Mouse (Mus musculus) MEL (cell line): Measurements from ENCODE around the gene Synpo2l. TPM values are rescaled to one million over a fixed set of nuclear protein-coding genes. Genes with fewer than 3 reads are reported as not detected.
"Not testable (repeated sequence)": the region's sequence is repeated elsewhere in the genome, so short reads cannot be mapped to it uniquely, and the experiment has no call there.

Source experiments
- DNase-seq: peaks from one replicate; pipeline ENCODE4 v3.0.0; 2011; ENCODE audit warnings: low read depth, low spot score
- H3K27ac ChIP-seq: 2 replicates; pipeline ENCODE4 v1.5.1; 2012; ENCODE audit warnings: low read depth, mild to moderate bottlenecking, control low read depth, low read length, moderate library complexity; ENCODE audit not compliant: control insufficient read depth
- H3K27me3 ChIP-seq, 2 experiments: fragments of 150-350 bp in 1 of 2; sonication (generic) in 1 of 2; 2 replicates each; pipeline ENCODE4 v1.6.1; 2012; ENCODE audit warnings: low read length in 2 of 2, mild to moderate bottlenecking in 2 of 2, improper control_type of control experiment in 1 of 2, moderate library complexity in 1 of 2; ENCODE audit not compliant: insufficient read depth in 2 of 2, control insufficient read depth in 1 of 2
- H3K36me3 ChIP-seq, 2 experiments: 2 replicates each; pipeline ENCODE4 v1.6.1; 2012 to 2014; ENCODE audit warnings: low read length in 2 of 2, improper control_type of control experiment in 1 of 2, inconsistent platforms in 1 of 2, mild to moderate bottlenecking in 1 of 2; ENCODE audit not compliant: insufficient read depth in 2 of 2, control insufficient read depth in 1 of 2
- H3K4me1 ChIP-seq, 2 experiments: fragments of 150-350 bp in 1 of 2; sonication (generic) in 1 of 2; 2 replicates each; pipeline ENCODE4 v1.6.1; 2012; ENCODE audit warnings: low read length in 2 of 2, improper control_type of control experiment in 1 of 2, mild to moderate bottlenecking in 1 of 2; ENCODE audit not compliant: insufficient read depth in 2 of 2, control insufficient read depth in 1 of 2
- H3K4me3 ChIP-seq, 2 experiments: fragments of 150-350 bp in 1 of 2; sonication (generic) in 1 of 2; 2 replicates each; pipeline ENCODE4 v1.5.1; 2012; ENCODE audit warnings: low read depth in 2 of 2, low read length in 2 of 2, mild to moderate bottlenecking in 2 of 2, moderate library complexity in 2 of 2, control low read depth in 1 of 2, improper control_type of control experiment in 1 of 2; ENCODE audit not compliant: control insufficient read depth in 1 of 2, insufficient read depth in 1 of 2
- H3K79me2 ChIP-seq: 2 replicates; pipeline ENCODE4 v1.6.1; 2012; ENCODE audit warnings: mild to moderate bottlenecking, low read length, moderate library complexity; ENCODE audit not compliant: control insufficient read depth, poor library complexity, insufficient read depth
- H3K9ac ChIP-seq: 2 replicates; pipeline ENCODE4 v1.6.1; 2012; ENCODE audit warnings: low read depth, mild to moderate bottlenecking, control low read depth, low read length, moderate library complexity; ENCODE audit not compliant: control insufficient read depth, poor library complexity, severe bottlenecking
- H3K9me3 ChIP-seq: fragments of 150-350 bp; sonication (generic); replicated peaks from 2 replicates; pipeline ENCODE4 v1.6.1; 2012; ENCODE audit warnings: mild to moderate bottlenecking, low read length, improper control_type of control experiment, moderate library complexity; ENCODE audit not compliant: insufficient read depth
- BHLHE40 ChIP-seq: IDR thresholded peaks from 2 replicates; pipeline ENCODE4 v1.6.1; 2012; ENCODE audit warnings: low read depth, mild to moderate bottlenecking, inconsistent platforms, low read length, improper control_type of control experiment, borderline replicate concordance
- CHD1 ChIP-seq: IDR thresholded peaks from 2 replicates; pipeline ENCODE4 v1.6.1; 2012; ENCODE audit warnings: low read depth, mild to moderate bottlenecking, inconsistent platforms, low read length, improper control_type of control experiment
- CHD2 ChIP-seq: IDR thresholded peaks from 2 replicates; pipeline ENCODE4 v1.6.1; 2011; ENCODE audit warnings: low read length, improper control_type of control experiment
- CTCF ChIP-seq, 3 experiments: IDR thresholded peaks in 2 of 3; conservative IDR thresholded peaks in 1 of 3; 2 replicates each; pipeline ENCODE4 v1.5.1; 2011 to 2012; ENCODE audit warnings: low read length in 3 of 3, low read depth in 2 of 3, mild to moderate bottlenecking in 2 of 3, improper control_type of control experiment in 1 of 3, inconsistent platforms in 1 of 3, mixed read lengths in 1 of 3, moderate library complexity in 1 of 3; ENCODE audit not compliant: control insufficient read depth in 1 of 3, insufficient read depth in 1 of 3, poor library complexity in 1 of 3, severe bottlenecking in 1 of 3
- EP300 ChIP-seq, 2 experiments: IDR thresholded peaks; 2 replicates each; pipeline ENCODE4 v1.6.1; 2011; ENCODE audit warnings: improper control_type of control experiment in 2 of 2, low read length in 2 of 2, low read depth in 1 of 2, mild to moderate bottlenecking in 1 of 2
- GABPA ChIP-seq: IDR thresholded peaks from 2 replicates; pipeline ENCODE4 v1.6.1; 2012; ENCODE audit warnings: low read depth, mild to moderate bottlenecking, inconsistent platforms, low read length, improper control_type of control experiment, moderate library complexity
- GATA1 ChIP-seq: IDR thresholded peaks from 2 replicates; pipeline ENCODE4 v1.6.1; 2011; ENCODE audit warnings: low read depth, low read length, improper control_type of control experiment
- KAT2A ChIP-seq: conservative IDR thresholded peaks from 2 replicates; pipeline ENCODE4 v1.6.1; 2012; ENCODE audit warnings: low read depth, low read length, improper control_type of control experiment, inconsistent platforms
- MAFK ChIP-seq: IDR thresholded peaks from 2 replicates; pipeline ENCODE4 v1.6.1; 2011; ENCODE audit warnings: low read depth, mild to moderate bottlenecking, low read length, improper control_type of control experiment, borderline replicate concordance
- MAX ChIP-seq: IDR thresholded peaks from 2 replicates; pipeline ENCODE4 v1.6.1; 2011; ENCODE audit warnings: low read length, improper control_type of control experiment
- MAZ ChIP-seq: IDR thresholded peaks from 2 replicates; pipeline ENCODE4 v1.6.1; 2012; ENCODE audit warnings: low read depth, mild to moderate bottlenecking, inconsistent platforms, low read length, improper control_type of control experiment
- MXI1 ChIP-seq: IDR thresholded peaks from 2 replicates; pipeline ENCODE4 v1.6.1; 2011; ENCODE audit warnings: mild to moderate bottlenecking, low read depth, low read length, improper control_type of control experiment
- MYB ChIP-seq: IDR thresholded peaks from 2 replicates; pipeline ENCODE4 v1.6.1; 2011; ENCODE audit warnings: mild to moderate bottlenecking, low read depth, low read length, improper control_type of control experiment
- MYC ChIP-seq: IDR thresholded peaks from 2 replicates; pipeline ENCODE4 v1.6.1; 2011; ENCODE audit warnings: low read depth, mild to moderate bottlenecking, low read length, improper control_type of control experiment, moderate library complexity
- RAD21 ChIP-seq: IDR thresholded peaks from 2 replicates; pipeline ENCODE4 v1.6.1; 2011; ENCODE audit warnings: mild to moderate bottlenecking, low read depth, low read length, improper control_type of control experiment
- SIN3A ChIP-seq: IDR thresholded peaks from 2 replicates; pipeline ENCODE4 v1.6.1; 2012; ENCODE audit warnings: low read length, improper control_type of control experiment, inconsistent platforms
- SMC3 ChIP-seq: IDR thresholded peaks from 2 replicates; pipeline ENCODE4 v1.6.1; 2011; ENCODE audit warnings: low read depth, low read length, improper control_type of control experiment
- TAL1 ChIP-seq: IDR thresholded peaks from 2 replicates; pipeline ENCODE4 v1.6.1; 2012; ENCODE audit warnings: mild to moderate bottlenecking, inconsistent platforms, low read length, moderate library complexity, mixed read lengths
- TCF12 ChIP-seq: IDR thresholded peaks from 2 replicates; pipeline ENCODE4 v1.6.1; 2014; ENCODE audit warnings: low read depth, mild to moderate bottlenecking, inconsistent platforms, low read length, improper control_type of control experiment, moderate library complexity
- USF1 ChIP-seq: IDR thresholded peaks from 2 replicates; pipeline ENCODE4 v1.6.1; 2014; ENCODE audit warnings: low read depth, mild to moderate bottlenecking, inconsistent platforms, low read length, improper control_type of control experiment, moderate library complexity
- USF2 ChIP-seq, 2 experiments: IDR thresholded peaks; 2 replicates each; pipeline ENCODE4 v1.6.1; 2011 to 2012; ENCODE audit warnings: improper control_type of control experiment in 2 of 2, low read length in 2 of 2, borderline replicate concordance in 1 of 2, inconsistent platforms in 1 of 2, low read depth in 1 of 2, mild to moderate bottlenecking in 1 of 2; ENCODE audit not compliant: insufficient read depth in 1 of 2
- ZKSCAN1 ChIP-seq: IDR thresholded peaks from 2 replicates; pipeline ENCODE4 v1.6.1; 2012; ENCODE audit warnings: low read depth, mild to moderate bottlenecking, inconsistent platforms, low read length, improper control_type of control experiment, moderate library complexity
- ZNF384 ChIP-seq: IDR thresholded peaks from 2 replicates; pipeline ENCODE4 v1.6.1; 2012; ENCODE audit warnings: low read depth, mild to moderate bottlenecking, inconsistent platforms, low read length, improper control_type of control experiment
- polyA plus RNA-seq, 2 experiments: library from polyadenylated mRNA; stranded (reverse) in 1 of 2; unstranded in 1 of 2; fragments of >175 nt in 1 of 2; fragments of >200 nt in 1 of 2; gene quantifications; 2 replicates each; pipeline versions ENCODE4 v1.2.1 to v1.2.4; 2012; ENCODE audit warnings: low replicate concordance in 2 of 2, low read depth in 1 of 2; ENCODE audit not compliant: insufficient read length in 2 of 2, insufficient read depth in 1 of 2, missing spikeins in 1 of 2
- total RNA-seq: library from RNA; depleted of rRNA; stranded (reverse); fragments of 300-350 nt; gene quantifications from 2 replicates; pipeline ENCODE4 v1.2.3, GENCODE M21; 2012

The Synpo2l gene
- total and polyA plus RNA-seq, 3 experiments, result 0.04 to 0.06 TPM; not detected in 1

DNA sequence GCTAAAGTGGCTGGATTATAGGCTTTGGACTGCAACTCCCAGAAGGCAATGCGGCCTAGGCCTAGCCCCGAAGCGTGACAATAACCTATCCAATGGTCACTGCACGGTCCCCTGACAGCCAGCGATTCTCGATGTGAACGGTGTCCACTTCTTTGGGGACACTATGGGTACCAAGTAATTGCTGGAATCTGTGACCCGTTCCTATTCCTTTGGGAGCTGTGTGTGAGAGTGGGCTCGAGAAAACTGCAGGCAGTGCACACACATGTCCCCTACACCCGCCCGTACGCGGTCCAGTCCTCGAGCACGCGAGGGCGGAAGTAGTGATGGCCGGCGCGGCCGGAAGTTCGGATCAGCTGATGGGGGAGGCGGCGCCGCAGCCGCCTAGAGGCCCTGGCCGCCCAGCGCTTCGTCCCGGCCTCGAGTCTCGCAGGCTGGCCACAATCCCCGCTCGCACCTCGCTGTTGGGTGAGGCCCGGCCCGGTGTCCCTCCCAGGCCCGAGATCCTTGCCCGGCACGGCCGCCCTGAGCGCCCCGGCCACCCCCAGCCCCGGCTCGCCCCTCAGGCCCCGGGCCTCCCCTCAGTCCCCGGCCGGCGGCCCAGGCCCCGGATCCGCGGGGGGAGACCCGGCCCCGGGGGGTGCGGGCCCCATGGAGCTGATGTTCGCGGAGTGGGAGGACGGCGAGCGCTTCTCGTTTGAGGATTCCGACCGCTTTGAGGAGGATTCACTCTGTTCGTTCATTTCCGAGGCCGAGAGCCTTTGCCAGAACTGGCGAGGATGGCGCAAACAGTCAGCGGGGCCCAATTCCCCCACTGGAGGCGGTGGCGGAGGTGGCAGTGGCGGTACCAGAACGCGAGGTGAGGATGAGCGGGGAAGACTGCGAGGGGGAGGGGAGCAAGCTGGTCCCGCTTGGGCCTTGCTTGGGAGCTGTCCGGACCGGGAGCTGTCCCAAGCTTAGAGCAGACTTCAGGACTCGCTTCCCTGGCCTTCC is 39.3 kb upstream of the Synpo2l start, which contains the start of gene Zswim8 (continued):
- TF ChIP-seq USF2 (IDR thresholded peaks at IDR 0.05; ENCODE audit: borderline replicate concordance in 1 of 2, insufficient read depth in 1 of 2, low read depth in 1 of 2, low read length in 2 of 2) (no peak), MAZ (no peak), KAT2A (peak; percentile 61; the same call in 1 of the 2 replicates), ZKSCAN1 (no peak), TCF12 (no peak), CHD2 (no peak), SMC3 (0 out of 2 replicates have a peak, but pooled peaks have one; percentile 0), CHD1 (no peak), EP300 (IDR thresholded peaks at IDR 0.05; ENCODE audit: low read depth in 1 of 2, low read length in 2 of 2) (0 out of 4 replicates have a peak, but pooled peaks of 1 of the 2 experiments have one; percentile 11), RAD21 (no peak), MAX (peak; percentile 79), TAL1 (no peak), ZNF384 (no peak)

GRCm38 (mm10) chr14:20703461-20703860 is 35.3 kb upstream of the Synpo2l start:
- Histone ChIP-seq H3K79me2 (peaks cover 45% of the 10 kb centered on the region), H3K36me3 (peaks cover 0 to 43% of the 10 kb centered on the region in 2 experiments; a peak in 3 of 4 replicates), H3K9ac (peak overlapping the region; percentile 93), H3K27ac (peak overlapping the region; percentile 92), H3K4me3 (peak overlapping the region; percentile 73 to 94), H3K4me1 (peaks cover 14 to 24% of the 10 kb centered on the region in 2 experiments)
- not testable (repeated sequence) for H3K27me3 ChIP-seq, H3K9me3 ChIP-seq, DNase-seq
- TF ChIP-seq MYC, result 0 out of 2 replicates have a peak, but pooled peaks have one; percentile 5
- TF ChIP-seq ZNF384, result peak; percentile 60; the same call in 1 of the 2 replicates

DNA sequence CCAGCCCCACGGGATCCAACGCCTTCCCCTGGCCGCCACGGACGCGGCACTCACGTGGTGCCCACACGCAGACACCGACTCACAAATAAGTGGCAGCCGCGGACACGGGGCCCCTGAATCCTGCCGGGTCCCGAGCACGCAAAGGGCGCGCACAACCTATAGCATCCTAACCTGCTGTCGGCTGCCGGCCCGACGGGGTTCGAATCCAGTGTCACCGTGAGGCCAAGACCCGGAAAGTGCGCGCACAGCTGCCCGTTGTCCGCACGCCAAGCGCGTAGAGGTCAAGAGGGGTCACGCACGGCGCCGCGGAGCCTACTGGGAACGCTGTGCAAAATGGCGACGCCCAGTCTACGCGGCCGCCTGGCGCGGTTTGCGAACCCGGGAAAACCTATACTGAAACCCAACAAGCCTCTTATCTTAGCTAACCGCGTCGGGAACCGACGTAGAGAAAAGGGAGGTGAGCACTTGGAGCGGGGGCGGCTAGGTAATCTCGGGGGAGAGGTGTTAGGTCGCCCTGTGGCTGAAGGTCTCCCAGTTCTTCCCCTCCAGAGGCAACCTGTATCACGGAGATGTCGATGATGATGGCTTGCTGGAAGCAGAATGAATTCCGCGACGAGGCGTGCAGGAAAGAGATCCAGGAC is 34.7 kb upstream of the Synpo2l start, which contains the start of gene Chchd1:
Chchd1 (plus strand) TSS at position 266 of the 641 bp plus-strand sequence.
- Histone ChIP-seq H3K27me3 (no peaks in the 10 kb centered on the region), H3K4me1 (peaks cover 19 to 25% of the 10 kb centered on the region in 2 experiments), H3K4me3 (peak within 1 kb of the TSS; percentile 73 to 94), H3K27ac (peak within 1 kb of the TSS; percentile 92), H3K9ac (peak within 1 kb of the TSS; percentile 93), H3K9me3 (no peaks in the 10 kb centered on the region), H3K36me3 (peaks cover 0 to 45% of the 10 kb centered on the region in 2 experiments; a peak in 3 of 4 replicates), H3K79me2 (peaks cover 40% of the 10 kb centered on the region)
- DNase-seq, result peak; percentile 90
- no peak for TF ChIP-seq GABPA
- 0 out of 2 replicates have a peak, but pooled peaks have one; percentile 41 for TF ChIP-seq MYB
- peak; percentile 95 for TF ChIP-seq MXI1
- TF ChIP-seq CHD1, result peak; percentile 48; the same call in 1 of the 2 replicates
- TF ChIP-seq GATA1, result no peak
- no peak for TF ChIP-seq CHD2
- no peak for TF ChIP-seq ZNF384
- TF ChIP-seq RAD21, result no peak
- no peak for TF ChIP-seq CTCF (IDR thresholded peaks at IDR 0.05 in 2 of 3, conservative IDR thresholded peaks at IDR 0.05 in 1 of 3; ENCODE audit: control insufficient read depth in 1 of 3, insufficient read depth in 1 of 3, low read depth in 2 of 3, low read length in 3 of 3, poor library complexity in 1 of 3, severe bottlenecking in 1 of 3)
- peak; percentile 95 for TF ChIP-seq SIN3A
- TF ChIP-seq TAL1, result no peak
- TF ChIP-seq USF1, result peak; percentile 64
- TF ChIP-seq MAZ, result 0 out of 2 replicates have a peak, but pooled peaks have one; percentile 65
- TF ChIP-seq USF2 (IDR thresholded peaks at IDR 0.05; ENCODE audit: borderline replicate concordance in 1 of 2, insufficient read depth in 1 of 2, low read depth in 1 of 2, low read length in 2 of 2), result no peak
- TF ChIP-seq EP300 (IDR thresholded peaks at IDR 0.05; ENCODE audit: low read depth in 1 of 2, low read length in 2 of 2), result peak in 1 of 2 experiments; percentile 49; a peak in 2 of 4 replicates
- no peak for TF ChIP-seq MAFK
- no peak for TF ChIP-seq BHLHE40
